Mouse (Mus musculus) liver, adult 2 months (tissue): Measurements from ENCODE around the gene Stx7. TPM values are rescaled to one million over a fixed set of nuclear protein-coding genes. Genes with fewer than 3 reads are reported as not detected.
A peak's percentile ranks its signal among the peaks of the same experiment; 100 is the strongest.

Experiments
- DNase-seq: peaks from one replicate; pipeline ENCODE4 v3.0.0-alpha.2; 2011; ENCODE audit warnings: low read depth, low spot score; ENCODE audit errors: extremely low read depth
- H3K27ac ChIP-seq: fragments of 200-500 bp; replicated peaks from 2 replicates; pipeline ENCODE4 v1.5.1; 2012; ENCODE audit warnings: low read depth, mild to moderate bottlenecking, control low read depth, inconsistent platforms, low read length; ENCODE audit not compliant: insufficient read depth
- H3K27me3 ChIP-seq: fragments of 200-500 bp; 2 replicates; pipeline ENCODE4 v1.6.1; 2012; ENCODE audit warnings: mild to moderate bottlenecking, moderate library complexity, low read length, inconsistent platforms; ENCODE audit not compliant: control insufficient read depth, insufficient read depth
- H3K36me3 ChIP-seq: fragments of 200-500 bp; 2 replicates; pipeline ENCODE4 v1.6.1; 2012; ENCODE audit warnings: low read length, inconsistent platforms; ENCODE audit not compliant: control insufficient read depth, insufficient read depth
- H3K4me1 ChIP-seq: fragments of 200-500 bp; 2 replicates; pipeline ENCODE4 v1.6.1; 2011; ENCODE audit warnings: low read length; ENCODE audit not compliant: control insufficient read depth, insufficient read depth
- H3K4me3 ChIP-seq: fragments of 200-500 bp; 2 replicates; pipeline ENCODE4 v1.5.1; 2011; ENCODE audit warnings: low read depth, mild to moderate bottlenecking, control low read depth, low read length, moderate library complexity; ENCODE audit not compliant: insufficient read depth
- H3K79me2 ChIP-seq: fragments of 200-500 bp; 2 replicates; pipeline ENCODE4 v1.6.1; 2012; ENCODE audit warnings: inconsistent platforms, mild to moderate bottlenecking, low read length, moderate library complexity; ENCODE audit not compliant: control insufficient read depth, insufficient read depth
- H3K9ac ChIP-seq: fragments of 200-500 bp; 2 replicates; pipeline ENCODE4 v1.6.1; 2012; ENCODE audit warnings: low read depth, mild to moderate bottlenecking, control low read depth, inconsistent platforms, low read length
- CTCF ChIP-seq: fragments of 200-500 bp; IDR thresholded peaks from 2 replicates; pipeline ENCODE4 v1.5.1; 2011; ENCODE audit warnings: low read depth, low read length, control low read depth
- POLR2A ChIP-seq: fragments of 200-500 bp; IDR thresholded peaks from 2 replicates; pipeline ENCODE4 v1.6.1; 2011; ENCODE audit warnings: low read length, control low read depth; ENCODE audit not compliant: insufficient read depth; ENCODE audit errors: extremely low read depth
- WGBS: fragments of 180-500 bp; shearing (Covaris S2); methylation state at CpG from one replicate; pipeline ENCODE4 v1.1.7; 2018; 5-methylcytosine and 5-hydroxymethylcytosine counted together
- polyA plus RNA-seq: library from polyadenylated mRNA; depleted of rRNA; stranded (reverse); fragments of >200 nt; gene quantifications from 2 replicates; pipeline ENCODE4 v1.2.3, GENCODE M21; 2012
- total RNA-seq: library from RNA; depleted of rRNA; stranded (reverse); fragments of >200 nt; gene quantifications from 2 replicates; pipeline ENCODE4 v1.2.3, GENCODE M21; 2014

Gene Stx7
- total and polyA plus RNA-seq, 2 experiments = 16.9 to 19.2 TPM

DNA sequence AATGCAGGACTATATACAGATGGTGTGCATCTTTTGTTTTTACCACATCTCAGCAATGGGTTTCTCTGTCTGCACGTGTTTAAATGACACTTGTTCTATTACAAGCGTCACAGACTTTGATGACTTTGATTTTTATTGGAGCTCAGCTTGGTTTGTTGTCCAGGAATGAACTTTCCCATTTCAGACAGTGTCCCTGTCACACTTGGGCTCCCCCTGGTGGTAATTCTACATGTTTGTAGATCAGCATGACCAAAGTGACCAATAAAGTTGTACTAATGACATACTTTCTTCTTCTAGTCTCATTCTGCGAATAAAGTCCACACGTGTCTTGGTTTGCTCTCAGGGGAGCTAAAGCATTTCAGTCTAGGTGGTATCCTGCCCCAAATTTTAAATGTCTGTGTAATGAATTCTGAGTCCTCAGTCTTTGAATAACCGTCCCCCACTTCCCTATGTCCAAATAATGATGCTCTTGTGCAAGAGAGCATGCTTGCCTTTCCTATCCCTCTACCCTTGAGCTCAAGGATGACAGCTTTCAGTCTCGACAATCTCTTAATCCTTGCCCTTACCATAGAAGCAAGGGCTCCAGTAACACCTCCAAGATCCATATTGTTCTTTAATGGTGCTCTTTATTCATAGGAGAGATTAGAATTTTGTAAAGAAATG is 37.9 kb upstream of the Stx7 start:
- no peaks in the 10 kb centered on the region; the same call in 1 of the 2 replicates for H3K4me1 ChIP-seq
- H3K27ac ChIP-seq = no peak overlapping the region
- WGBS = 17% methylated on average over 6 of the region's 6 CpGs
- TF ChIP-seq CTCF = peak; percentile 22
- TF ChIP-seq POLR2A = no peak
- H3K9ac ChIP-seq = no peak overlapping the region
- no peaks in the 10 kb centered on the region for H3K36me3 ChIP-seq
- DNase-seq = peak; percentile 69
- H3K27me3 ChIP-seq = no peaks in the 10 kb centered on the region
- H3K79me2 ChIP-seq = no peaks in the 10 kb centered on the region
- H3K4me3 ChIP-seq = no peak overlapping the region

GRCm38 (mm10) chr10:24131451-24132262 is 17.4 kb upstream of the Stx7 start:
- no peaks in the 10 kb centered on the region for H3K79me2 ChIP-seq
- no peak overlapping the region for H3K4me3 ChIP-seq
- no peaks in the 10 kb centered on the region for H3K27me3 ChIP-seq
- peak; percentile 80 for DNase-seq
- no peak overlapping the region for H3K27ac ChIP-seq
- TF ChIP-seq CTCF (peak; percentile 47), POLR2A (no peak)
- no peak overlapping the region for H3K9ac ChIP-seq
- 8% methylated on average over 9 of the region's 9 CpGs for WGBS
- no peaks in the 10 kb centered on the region for H3K36me3 ChIP-seq
- peaks cover 9% of the 10 kb centered on the region for H3K4me1 ChIP-seq

GRCm38 (mm10) chr10:24132273-24132672 is 16.8 kb upstream of the Stx7 start:
- no peak for DNase-seq
- H3K27ac ChIP-seq = no peak overlapping the region
- H3K4me1 ChIP-seq = peaks cover 9% of the 10 kb centered on the region
- no peaks in the 10 kb centered on the region for H3K27me3 ChIP-seq
- H3K9ac ChIP-seq = no peak overlapping the region
- TF ChIP-seq CTCF (no peak), POLR2A (no peak)
- no peak overlapping the region for H3K4me3 ChIP-seq
- H3K36me3 ChIP-seq = no peaks in the 10 kb centered on the region
- 38% methylated on average over 5 of the region's 5 CpGs for WGBS
- H3K79me2 ChIP-seq = no peaks in the 10 kb centered on the region

GRCm38 (mm10) chr10:24133132-24133531 is 16.0 kb upstream of the Stx7 start:
- H3K36me3 ChIP-seq = no peaks in the 10 kb centered on the region
- no peak for DNase-seq
- H3K9ac ChIP-seq = no peak overlapping the region
- no peaks in the 10 kb centered on the region for H3K27me3 ChIP-seq
- TF ChIP-seq POLR2A (no peak), CTCF (no peak)
- no peak overlapping the region for H3K27ac ChIP-seq
- 71% methylated on average over 2 of the region's 2 CpGs for WGBS
- no peaks in the 10 kb centered on the region for H3K79me2 ChIP-seq
- H3K4me3 ChIP-seq = no peak overlapping the region
- H3K4me1 ChIP-seq = peaks cover 9% of the 10 kb centered on the region

DNA sequence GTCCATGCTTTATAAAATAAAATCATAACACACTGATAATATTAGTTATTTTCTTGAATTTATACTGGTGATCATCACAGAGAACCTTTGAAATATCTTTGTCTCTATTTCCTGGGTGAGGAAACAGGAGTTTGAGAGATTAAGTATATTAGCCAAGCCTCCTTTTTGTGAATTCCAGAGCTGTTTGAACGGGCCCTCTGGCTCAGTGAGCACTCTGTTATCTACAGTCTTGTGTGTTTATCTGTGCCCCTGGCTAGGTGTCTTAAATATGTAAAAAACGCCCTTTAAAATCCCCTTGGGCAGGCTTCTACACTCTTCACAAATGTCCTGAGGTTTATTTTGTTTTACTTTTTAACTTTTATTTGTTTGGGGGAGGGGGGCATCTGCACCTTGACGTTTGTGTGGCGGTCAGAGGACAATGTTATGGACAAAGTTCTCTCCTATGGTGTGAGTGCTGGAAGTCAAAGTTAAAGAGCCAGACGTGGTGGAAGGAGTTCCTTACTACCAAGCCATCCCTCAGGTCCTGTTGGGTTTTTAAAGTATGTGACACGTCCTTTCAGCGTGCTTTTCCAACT is 14.9 kb upstream of the Stx7 start:
- H3K79me2 ChIP-seq = no peaks in the 10 kb centered on the region; the same call in 1 of the 2 replicates
- no peak overlapping the region for H3K4me3 ChIP-seq
- no peak overlapping the region for H3K27ac ChIP-seq
- H3K4me1 ChIP-seq = peaks cover 9% of the 10 kb centered on the region
- 23% methylated on average over 7 of the region's 7 CpGs for WGBS
- TF ChIP-seq POLR2A = no peak
- no peak for TF ChIP-seq CTCF
- H3K27me3 ChIP-seq = no peaks in the 10 kb centered on the region
- no peaks in the 10 kb centered on the region for H3K36me3 ChIP-seq
- H3K9ac ChIP-seq = no peak overlapping the region
- DNase-seq = peak; percentile 38
